ENCODE assay signal across 25 mouse cellular contexts in the genomic region with DNA sequence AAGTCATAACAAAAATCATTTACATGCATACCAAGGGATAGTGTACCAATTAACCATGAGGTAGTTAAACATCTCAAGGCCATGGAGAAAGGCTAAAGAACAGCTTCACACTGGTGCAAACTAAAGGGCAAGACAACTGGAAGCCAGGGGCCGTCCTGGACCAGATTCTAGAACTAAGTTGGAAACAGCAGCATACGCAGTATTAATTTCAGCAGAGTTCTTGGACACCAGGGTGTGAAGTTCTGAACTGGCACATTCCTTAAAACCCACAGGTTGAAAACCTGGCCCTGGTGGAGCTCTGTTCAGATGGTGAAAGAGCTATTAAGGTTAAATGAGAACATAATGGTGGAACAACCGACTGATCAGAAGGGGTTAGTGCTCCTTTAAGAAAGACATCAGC. TPM values are rescaled to one million over a fixed set of nuclear protein-coding genes. Genes with fewer than 3 reads are reported as not detected.
DNase-seq lines count a peak whose midpoint lies in the region; TF ChIP-seq lines count a peak whose summit lies in the region.
"Had no signal": no experiment of that assay in that cellular context is flagged by ENCODE, and none has a peak within 500 bp of the region (broad histone marks: within the 10 kb centered on the region; RNA-seq: fewer than 3 reads in every experiment).

No protein-coding gene starts in this region.

- no peaks in the 10 kb centered on the region for H3K27me3 ChIP-seq in kidney, adult 2 months (replicated peaks; ENCODE audit: control insufficient read depth, insufficient read depth, low read length)
- H3K27me3 ChIP-seq: CH12.LX; embryonic facial prominence, embryonic 12.5 days; embryonic facial prominence, embryonic 15.5 days; heart, embryonic 13.5 days; Patski had no signal

- no peaks in the 10 kb centered on the region for H3K36me3 ChIP-seq in kidney, adult 2 months (ENCODE audit: control insufficient read depth, insufficient read depth, low read length)
- H3K36me3 ChIP-seq: embryonic facial prominence, embryonic 12.5 days; embryonic facial prominence, embryonic 15.5 days; heart, embryonic 10.5 days had no signal

- peaks cover 17% of the 10 kb centered on the region; the same call in 1 of the 2 replicates for H3K4me1 ChIP-seq in kidney, adult 2 months (ENCODE audit: control insufficient read depth, insufficient read depth, low read length)

- TF ChIP-seq POLR2A in kidney, adult 2 months (IDR thresholded peaks at IDR 0.05; ENCODE audit: low read depth, low read length), result no peak

- intact Hi-C loops in gastrocnemius, adult 2 months (cut with DNase I), result no loop called here

- peak overlapping the region; percentile 97 for H3K27ac ChIP-seq in gastrocnemius, adult 2 months
- peak overlapping the region; percentile 97 for H3K27ac ChIP-seq in kidney, adult 2 months (ENCODE audit: insufficient read depth, low read depth, low read length)
- H3K27ac ChIP-seq: embryonic facial prominence, embryonic 12.5 days; embryonic facial prominence, embryonic 15.5 days; heart, adult 2 months; heart, embryonic 10.5 days; heart, embryonic 13.5 days; hindbrain, embryonic 14.5 days; hindbrain, postnatal 0 days had no signal

- DNase-seq in gastrocnemius, adult 2 months, result peak; percentile 62
- no peak for DNase-seq in gastrocnemius, postnatal 10 days
- peak; percentile 58 for DNase-seq in kidney, adult 2 months
- no peak for DNase-seq in kidney, postnatal 10 days
- peak; percentile 25 to 28 for DNase-seq in kidney, postnatal 36 days
- no peak for DNase-seq in kidney, adult 18-20 months
- DNase-seq in cerebellum, postnatal 10 days, result no peak
- DNase-seq: adrenal gland, postnatal 10 days; adrenal gland, postnatal 36 days; B cell, adult 2 months; cerebellum, adult 18-20 months; cerebellum, adult 9-10 months; cerebellum, postnatal 25 days; forebrain, postnatal 0 days; heart, adult 2 months; heart, postnatal 14 days; heart, postnatal 4 days had no signal

- peak overlapping the region; percentile 15; the same call in 1 of the 2 replicates for H3K4me3 ChIP-seq in gastrocnemius, adult 2 months
- no peak overlapping the region for H3K4me3 ChIP-seq in kidney, adult 2 months (ENCODE audit: insufficient read depth, low read depth, low read length)
- H3K4me3 ChIP-seq: embryonic facial prominence, embryonic 12.5 days; embryonic facial prominence, embryonic 15.5 days; heart, adult 2 months; heart, embryonic 10.5 days; heart, embryonic 13.5 days had no signal

- WGBS in kidney, adult 2 months, result 43% methylated on average over 3 of the region's 3 CpGs

- TF ChIP-seq CTCF in gastrocnemius, adult 2 months (IDR thresholded peaks at IDR 0.05), result no peak
- TF ChIP-seq CTCF in kidney, adult 2 months (conservative IDR thresholded peaks at IDR 0.05; ENCODE audit: insufficient read depth, insufficient read length, low read depth, low read length), result no peak

RNA-seq across cellular contexts. Expression of a gene that starts 3.2 kb away (rescaled TPM):
- total RNA-seq in gastrocnemius, adult 2 months (2021), result 10 to 100 TPM; 14.8 to 16.8 TPM
- 10 to 100 TPM; 11.4 to 13.5 TPM for total RNA-seq in gastrocnemius, postnatal 10 days (2021)
- polyA plus RNA-seq in kidney, adult 2 months (2012; rRNA removed), result 5.0 TPM in 2 replicates

RNA-seq across cellular contexts. Expression of a gene that starts 3.3 kb away (rescaled TPM):
- 10 to 100 TPM; 20.1 to 27.9 TPM for total RNA-seq in gastrocnemius, adult 2 months (2021)
- 10 to 100 TPM; 21.6 to 22.2 TPM for total RNA-seq in gastrocnemius, postnatal 10 days (2021)
- polyA plus RNA-seq in kidney, adult 2 months (2012; rRNA removed), result 13.6 and 15.6 TPM in 2 replicates

RNA-seq across cellular contexts. Expression of a gene that starts 53.5 kb away (rescaled TPM):
- total RNA-seq in gastrocnemius, adult 2 months (2021), result 10 to 100 TPM; 13.2 to 15.9 TPM
- total RNA-seq in gastrocnemius, postnatal 10 days (2021), result 10 to 100 TPM; 13.7 to 16.5 TPM
- polyA plus RNA-seq in kidney, adult 2 months (2012; rRNA removed), result 7.0 and 8.4 TPM in 2 replicates

Comparison
In these comparisons a context has a peak if more than half of its experiments do, and no peak if none do; other contexts are left out.
1. DNase-seq: peak in gastrocnemius, adult 2 months (single experiment), kidney, adult 2 months (single experiment) and kidney, postnatal 36 days (2 of 2); none in gastrocnemius, postnatal 10 days (single experiment), kidney, postnatal 10 days (single experiment), kidney, adult 18-20 months (single experiment) and cerebellum, postnatal 10 days (0 of 2).